Mouse (Mus musculus): ENCODE results near the gene 2900026A02Rik.

DNA sequence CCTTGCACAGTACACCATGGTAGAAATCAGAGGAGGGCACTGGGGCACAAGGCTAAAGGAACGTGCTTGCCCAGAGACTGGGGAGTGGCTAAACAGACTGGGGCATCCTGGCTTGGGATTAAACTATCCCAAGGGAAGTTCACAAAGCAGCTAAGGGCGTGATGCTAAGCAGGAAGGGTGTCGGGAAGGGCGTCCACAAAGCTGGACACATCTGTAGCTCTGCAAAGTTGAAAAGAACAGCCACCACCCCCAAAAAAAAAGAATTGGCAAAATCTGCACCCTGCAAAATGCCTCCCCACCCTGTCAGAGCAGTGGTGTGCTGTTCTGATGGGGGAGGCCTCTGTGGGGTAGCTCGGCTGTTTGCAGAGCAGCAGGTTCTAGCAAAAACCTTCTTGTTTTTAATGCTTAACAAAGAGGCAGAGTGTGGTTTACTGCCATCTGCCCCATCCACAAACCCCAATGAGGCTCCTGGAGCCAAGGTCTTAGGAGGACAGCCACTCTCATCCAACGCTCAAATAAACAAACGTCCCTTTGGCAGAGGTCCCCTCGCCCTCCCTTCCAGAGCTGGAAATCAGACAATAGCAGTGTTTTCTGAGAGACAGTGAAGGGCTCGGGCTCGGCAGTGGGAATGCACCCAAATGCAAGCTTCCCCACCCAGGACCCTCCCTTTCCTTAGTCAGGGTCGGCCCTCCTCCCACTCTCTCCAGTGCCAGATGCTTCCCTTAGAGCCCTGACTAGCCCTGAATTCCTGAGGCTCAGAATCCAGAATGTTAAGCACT lies 12.2 kb downstream of the 2900026A02Rik start:
- no peak for TF ChIP-seq CTCF (IDR thresholded peaks at IDR 0.05; ENCODE audit: borderline replicate concordance, insufficient read depth, low read length)
- TF ChIP-seq POLR2A (IDR thresholded peaks at IDR 0.05; ENCODE audit: low read depth, low read length) = no peak
